Mouse (Mus musculus) heart, embryonic 12.5 days (tissue): ENCODE results near the gene Slc30a1. TPM values are rescaled to one million over a fixed set of nuclear protein-coding genes. Genes with fewer than 3 reads are reported as not detected.
A peak's percentile ranks its signal among the peaks of the same experiment; 100 is the strongest.

Experiments used
- ATAC-seq: fragments of 200-750 bp; cut with Nextera tagmentation; 2 replicates; pipeline ENCODE4 v1.8.0; 2017; ENCODE audit warnings: moderate TSS enrichment, moderate library complexity; ENCODE audit not compliant: insufficient number of reproducible peaks, low FRiP score
- H3K27ac ChIP-seq: fragments of 300-500 bp; sonication (generic); 2 replicates; pipeline ENCODE4 v1.5.1; 2016; ENCODE audit warnings: mild to moderate bottlenecking, moderate library complexity; ENCODE audit not compliant: poor library complexity, severe bottlenecking
- H3K27me3 ChIP-seq: fragments of 300-500 bp; sonication (generic); replicated peaks from 2 replicates; pipeline ENCODE4 v1.6.1; 2016; ENCODE audit warnings: mild to moderate bottlenecking, moderate library complexity
- H3K36me3 ChIP-seq: fragments of 300-500 bp; sonication (generic); 2 replicates; pipeline ENCODE4 v1.6.1; 2016; ENCODE audit warnings: mild to moderate bottlenecking, moderate library complexity
- H3K4me1 ChIP-seq: fragments of 300-500 bp; sonication (generic); replicated peaks from 2 replicates; pipeline ENCODE4 v1.6.1; 2016; ENCODE audit warnings: mild to moderate bottlenecking
- H3K4me2 ChIP-seq: fragments of 300-500 bp; sonication (generic); 2 replicates; pipeline ENCODE4 v1.6.1; 2016; ENCODE audit warnings: mild to moderate bottlenecking, moderate library complexity
- H3K4me3 ChIP-seq: fragments of 300-500 bp; sonication (generic); 2 replicates; pipeline ENCODE4 v1.5.1; 2016; ENCODE audit warnings: mild to moderate bottlenecking
- H3K9ac ChIP-seq: fragments of 300-500 bp; sonication (generic); 2 replicates; pipeline ENCODE4 v1.6.1; 2016; ENCODE audit warnings: mild to moderate bottlenecking, moderate library complexity
- H3K9me3 ChIP-seq: fragments of 300-500 bp; sonication (generic); replicated peaks from 2 replicates; pipeline ENCODE4 v1.6.1; 2016; ENCODE audit warnings: mild to moderate bottlenecking, moderate library complexity
- WGBS: fragments of 180-500 bp; shearing (Covaris S2); methylation state at CpG from one replicate; pipeline ENCODE4 v1.1.7; 2016; 5-methylcytosine and 5-hydroxymethylcytosine counted together
- polyA plus RNA-seq: library from polyadenylated mRNA; unstranded; fragments of >200 nt; fragmentation: Nextera tagmentation; extraction: Ambion mirVana; gene quantifications from 2 replicates; pipeline ENCODE4 v1.2.1, GENCODE M21; 2016

Slc30a1 gene
- polyA plus RNA-seq, 1 experiment from 2014 or later: 5.0 TPM

- no peak for ATAC-seq
- peaks cover 6% of the 10 kb centered on the region for H3K27me3 ChIP-seq
- H3K27ac ChIP-seq: no peak overlapping the region
- no peaks in the 10 kb centered on the region for H3K36me3 ChIP-seq
- peaks cover 4% of the 10 kb centered on the region; the same call in 1 of the 2 replicates for H3K4me1 ChIP-seq
- H3K4me2 ChIP-seq: no peak overlapping the region
- no peaks in the 10 kb centered on the region for H3K9me3 ChIP-seq
- H3K4me3 ChIP-seq: no peak overlapping the region
- H3K9ac ChIP-seq: no peak overlapping the region
- 69% methylated on average over 7 of the region's 7 CpGs for WGBS
These were observed 39.7 kb downstream of the Slc30a1 start for GRCm38 (mm10) chr1:191946261-191946660.

DNA sequence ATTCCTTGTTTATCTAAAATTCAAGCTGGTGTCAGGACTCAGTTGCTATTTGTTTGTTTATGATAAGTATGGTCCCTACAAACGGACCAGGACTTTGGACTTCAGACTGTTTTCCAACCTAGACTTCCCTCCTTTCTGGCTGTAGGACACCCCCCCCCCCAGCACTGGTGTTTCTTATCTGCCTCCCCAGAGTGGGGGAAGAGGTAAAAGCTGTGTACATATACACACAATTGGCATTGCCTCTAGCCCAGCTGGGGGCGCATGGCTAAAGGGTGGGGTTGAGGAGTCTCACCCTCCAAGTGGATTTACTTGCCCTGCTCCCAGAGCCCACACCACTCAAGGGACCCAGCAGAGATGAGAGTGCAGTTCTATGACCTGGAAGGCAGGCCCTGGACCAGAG is 40.3 kb downstream of the Slc30a1 start:
- Histone ChIP-seq H3K27me3 (peaks cover 6% of the 10 kb centered on the region), H3K4me2 (no peak overlapping the region), H3K4me3 (no peak overlapping the region), H3K4me1 (peaks cover 4% of the 10 kb centered on the region; the same call in 1 of the 2 replicates), H3K36me3 (no peaks in the 10 kb centered on the region), H3K9ac (no peak overlapping the region), H3K9me3 (no peaks in the 10 kb centered on the region), H3K27ac (no peak overlapping the region)
- no peak for ATAC-seq
- 53% methylated on average over 2 of the region's 2 CpGs for WGBS

DNA sequence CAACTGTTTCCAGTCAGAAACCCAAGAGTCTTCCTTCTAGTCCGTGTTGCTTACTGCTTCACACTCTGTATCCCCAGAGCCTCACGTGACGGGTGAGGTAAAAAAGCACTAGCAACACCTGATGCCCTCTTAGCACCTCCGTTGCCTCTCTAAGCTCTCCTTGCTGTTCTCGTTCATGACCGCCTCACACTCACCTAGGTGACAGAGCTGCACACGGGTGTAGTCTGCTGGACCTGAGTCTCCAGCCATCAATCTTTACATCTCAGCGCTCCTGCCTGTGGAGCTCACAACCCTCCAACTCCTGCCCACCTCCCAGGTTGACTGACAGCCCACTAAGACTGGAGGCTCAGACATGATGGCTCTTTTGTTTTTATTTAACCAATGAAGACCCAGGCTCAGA is 41.2 kb downstream of the Slc30a1 start:
- WGBS: 76% methylated on average over 8 of the region's 8 CpGs
- H3K27me3 ChIP-seq: peaks cover 6% of the 10 kb centered on the region
- H3K4me2 ChIP-seq: no peak overlapping the region
- no peaks in the 10 kb centered on the region for H3K36me3 ChIP-seq
- H3K9ac ChIP-seq: no peak overlapping the region
- no peak for ATAC-seq
- H3K27ac ChIP-seq: no peak overlapping the region
- peaks cover 4% of the 10 kb centered on the region; the same call in 1 of the 2 replicates for H3K4me1 ChIP-seq
- no peaks in the 10 kb centered on the region for H3K9me3 ChIP-seq
- no peak overlapping the region for H3K4me3 ChIP-seq

- no peaks in the 10 kb centered on the region for H3K9me3 ChIP-seq
- no peak overlapping the region for H3K4me2 ChIP-seq
- no peak for ATAC-seq
- H3K27me3 ChIP-seq: peaks cover 6% of the 10 kb centered on the region
- no peak overlapping the region for H3K27ac ChIP-seq
- WGBS: 80% methylated on average over 8 of the region's 8 CpGs
- no peak overlapping the region for H3K9ac ChIP-seq
- H3K4me3 ChIP-seq: no peak overlapping the region
- no peaks in the 10 kb centered on the region for H3K36me3 ChIP-seq
- H3K4me1 ChIP-seq: peaks cover under 1% of the 10 kb centered on the region; the same call in 1 of the 2 replicates
These were observed 42.0 kb downstream of the Slc30a1 start for GRCm38 (mm10) chr1:191948600-191948999.

DNA sequence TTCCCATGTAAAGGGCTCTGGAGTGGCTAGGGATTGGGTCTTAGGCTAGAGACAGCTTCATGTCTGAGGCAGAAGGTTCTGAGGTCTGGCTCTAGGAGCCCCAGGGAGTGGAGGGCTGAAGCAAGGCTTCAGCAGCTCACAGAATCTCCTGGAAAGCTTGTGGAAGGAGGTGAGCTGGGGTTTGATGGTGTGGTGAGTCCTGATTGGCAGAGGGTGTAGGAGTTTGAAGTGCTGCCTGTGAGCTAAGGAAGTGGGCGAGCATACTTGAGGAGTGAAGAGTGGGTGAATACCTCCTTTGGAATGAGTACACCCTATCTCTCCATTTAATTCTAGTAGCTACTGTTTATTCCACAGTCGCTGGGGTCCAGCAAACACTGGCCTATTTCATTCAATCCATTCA is 44.0 kb downstream of the Slc30a1 start:
- Histone ChIP-seq H3K27ac (no peak overlapping the region), H3K4me2 (no peak overlapping the region), H3K36me3 (no peaks in the 10 kb centered on the region), H3K9ac (no peak overlapping the region), H3K4me3 (no peak overlapping the region), H3K9me3 (no peaks in the 10 kb centered on the region), H3K4me1 (no peaks in the 10 kb centered on the region; the same call in 1 of the 2 replicates), H3K27me3 (peaks cover 6% of the 10 kb centered on the region; the same call in 1 of the 2 replicates)
- 53% methylated on average over 2 of the region's 2 CpGs for WGBS
- ATAC-seq: no peak

DNA sequence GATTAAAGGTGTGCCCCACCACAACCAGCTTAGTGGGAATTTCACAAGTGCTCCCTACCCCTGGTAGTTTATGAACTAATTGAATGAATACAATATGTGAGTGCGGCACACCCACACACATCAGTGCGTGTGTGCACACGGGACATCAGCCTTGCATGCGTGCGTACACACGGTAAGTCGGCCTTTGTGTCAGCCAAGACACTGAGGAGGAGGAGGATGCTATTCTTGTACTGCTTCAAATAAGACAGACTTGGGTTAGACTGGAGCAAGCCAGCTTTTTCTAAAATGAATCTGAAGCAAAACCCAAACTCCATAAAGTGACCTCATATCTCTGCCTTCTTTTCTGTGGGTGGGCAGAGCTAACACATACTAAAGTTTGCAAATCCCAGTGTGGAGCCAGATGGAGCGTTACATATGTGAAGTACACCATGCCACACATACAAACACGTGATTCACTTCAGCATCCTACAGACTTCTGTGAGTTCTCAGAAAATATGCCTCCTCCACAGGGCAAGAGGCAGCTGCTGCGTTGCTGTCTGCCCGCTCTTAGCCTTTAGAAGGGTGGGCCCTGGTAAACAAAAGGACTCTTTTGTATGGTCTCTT is 46.3 kb downstream of the Slc30a1 start:
- no peaks in the 10 kb centered on the region for H3K9me3 ChIP-seq
- H3K9ac ChIP-seq: no peak overlapping the region
- H3K36me3 ChIP-seq: no peaks in the 10 kb centered on the region
- H3K4me1 ChIP-seq: no peaks in the 10 kb centered on the region
- no peaks in the 10 kb centered on the region for H3K27me3 ChIP-seq
- no peak overlapping the region for H3K4me3 ChIP-seq
- no peak for ATAC-seq
- WGBS: 90% methylated on average over 11 of the region's 11 CpGs
- H3K27ac ChIP-seq: no peak overlapping the region
- H3K4me2 ChIP-seq: no peak overlapping the region

DNA sequence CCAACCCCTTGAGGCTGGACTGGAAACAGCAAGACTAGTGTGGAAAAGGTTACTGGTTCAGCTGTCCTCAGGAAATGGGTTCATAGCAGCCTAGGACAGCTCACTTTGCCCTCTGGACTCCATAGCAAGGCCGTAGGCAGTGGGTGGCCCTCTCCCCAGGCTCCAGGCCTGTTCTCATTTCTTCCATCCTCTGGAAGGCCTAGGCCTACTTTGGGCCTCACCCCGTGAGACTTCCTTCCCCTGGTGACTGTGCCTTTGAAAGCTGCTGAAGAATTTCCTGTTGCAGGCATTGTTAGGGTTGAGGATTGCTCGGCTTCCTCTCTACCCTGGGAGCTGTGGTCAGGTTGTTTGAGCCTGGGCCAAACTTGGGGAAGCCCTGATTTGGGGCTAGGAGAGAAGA is 48.5 kb downstream of the Slc30a1 start:
- Histone ChIP-seq H3K36me3 (no peaks in the 10 kb centered on the region), H3K4me1 (no peaks in the 10 kb centered on the region), H3K27me3 (no peaks in the 10 kb centered on the region), H3K27ac (peak overlapping the region; percentile 19; the same call in 1 of the 2 replicates), H3K9ac (no peak overlapping the region), H3K4me3 (no peak overlapping the region), H3K4me2 (no peak overlapping the region), H3K9me3 (no peaks in the 10 kb centered on the region)
- peak; percentile 72; the same call in 1 of the 2 replicates for ATAC-seq
- 50% methylated on average over 3 of the region's 3 CpGs for WGBS

DNA sequence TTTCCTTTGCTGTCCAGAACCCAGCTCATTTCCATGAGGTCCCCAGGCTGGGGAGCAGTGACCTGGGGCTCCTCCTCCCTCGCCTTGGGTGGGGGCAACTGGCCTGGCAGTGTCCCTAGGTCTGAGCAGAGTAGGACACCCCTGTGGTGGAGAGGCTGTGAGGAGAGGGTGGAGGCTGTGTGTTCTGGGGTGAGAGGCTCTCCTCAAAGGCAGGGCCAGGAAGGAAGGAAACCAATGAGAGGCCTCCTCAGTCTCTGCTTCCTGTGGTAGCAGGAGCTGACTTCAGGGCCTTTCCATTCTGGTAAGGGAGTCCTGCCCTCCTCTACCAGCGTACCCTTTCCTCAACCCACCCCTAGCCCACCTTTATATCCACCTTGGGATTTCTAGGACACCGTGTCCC is 49.7 kb downstream of the Slc30a1 start:
- Histone ChIP-seq H3K4me3 (no peak overlapping the region), H3K4me2 (no peak overlapping the region), H3K9me3 (no peaks in the 10 kb centered on the region), H3K27ac (no peak overlapping the region), H3K36me3 (no peaks in the 10 kb centered on the region), H3K9ac (no peak overlapping the region), H3K4me1 (no peaks in the 10 kb centered on the region), H3K27me3 (no peaks in the 10 kb centered on the region)
- 64% methylated on average over 3 of the region's 3 CpGs for WGBS
- 0 out of 2 replicates have a peak, but pooled peaks have one; percentile 27 for ATAC-seq

DNA sequence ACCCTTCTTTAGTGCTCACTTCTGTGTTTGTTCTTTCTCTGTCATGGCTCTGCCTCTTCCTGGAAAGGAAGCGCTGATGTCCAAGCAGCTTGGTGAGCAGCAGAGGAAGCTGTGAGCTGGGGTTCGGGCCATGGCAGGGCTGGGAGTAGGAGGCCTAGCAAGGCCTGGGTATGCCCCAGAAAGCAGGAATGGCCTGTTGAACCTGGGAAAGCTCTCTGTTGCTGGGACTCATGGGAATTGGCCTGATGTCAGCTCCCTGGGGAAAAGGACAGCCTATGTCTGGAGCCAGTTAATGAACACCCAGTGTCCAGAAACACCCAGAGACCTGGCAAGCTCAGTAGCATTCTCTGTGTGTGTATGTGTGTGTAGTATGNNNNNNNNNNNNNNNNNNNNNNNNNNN is 50.3 kb downstream of the Slc30a1 start:
- no peak overlapping the region for H3K9ac ChIP-seq
- no peak overlapping the region for H3K4me3 ChIP-seq
- no peak overlapping the region for H3K4me2 ChIP-seq
- H3K27me3 ChIP-seq: no peaks in the 10 kb centered on the region
- H3K4me1 ChIP-seq: no peaks in the 10 kb centered on the region
- 81% methylated on average over 2 of the region's 2 CpGs for WGBS
- no peaks in the 10 kb centered on the region for H3K9me3 ChIP-seq
- no peaks in the 10 kb centered on the region for H3K36me3 ChIP-seq
- H3K27ac ChIP-seq: no peak overlapping the region
- no peak for ATAC-seq

GRCm38 (mm10) chr1:191957321-191957720 is 50.8 kb downstream of the Slc30a1 start:
- no peaks in the 10 kb centered on the region for H3K36me3 ChIP-seq
- H3K27ac ChIP-seq: no peak overlapping the region
- no peak overlapping the region for H3K4me3 ChIP-seq
- ATAC-seq: no peak
- 95% methylated on average over 3 of the region's 3 CpGs for WGBS
- no peaks in the 10 kb centered on the region for H3K4me1 ChIP-seq
- H3K27me3 ChIP-seq: no peaks in the 10 kb centered on the region
- no peak overlapping the region for H3K4me2 ChIP-seq
- no peaks in the 10 kb centered on the region for H3K9me3 ChIP-seq
- H3K9ac ChIP-seq: no peak overlapping the region

- no peak overlapping the region for H3K9ac ChIP-seq
- H3K4me2 ChIP-seq: no peak overlapping the region
- no peak overlapping the region for H3K27ac ChIP-seq
- no peaks in the 10 kb centered on the region for H3K4me1 ChIP-seq
- ATAC-seq: no peak
- H3K36me3 ChIP-seq: no peaks in the 10 kb centered on the region
- no peaks in the 10 kb centered on the region for H3K9me3 ChIP-seq
- no peak overlapping the region for H3K4me3 ChIP-seq
- no peaks in the 10 kb centered on the region for H3K27me3 ChIP-seq
- 56% methylated on average over 2 of the region's 2 CpGs for WGBS
These were observed 54.4 kb downstream of the Slc30a1 start for GRCm38 (mm10) chr1:191960946-191961345.
